Mouse (Mus musculus) lung, embryonic 16.5 days (tissue): ENCODE results near the gene Foxf1. TPM values are rescaled to one million over a fixed set of nuclear protein-coding genes. Genes with fewer than 3 reads are reported as not detected.
A peak's percentile ranks its signal among the peaks of the same experiment; 100 is the strongest.

Experiments used
- ATAC-seq: fragments of 200-750 bp; cut with Nextera tagmentation; 2 replicates; pipeline ENCODE4 v1.8.0; 2017; ENCODE audit warnings: low read depth, mild to moderate bottlenecking, moderate library complexity
- H3K27ac ChIP-seq: fragments of 300-500 bp; sonication (generic); 2 replicates; pipeline ENCODE4 v1.5.1; 2014; ENCODE audit warnings: mild to moderate bottlenecking, control low read depth, low read length
- H3K27me3 ChIP-seq: fragments of 300-500 bp; sonication (generic); 2 replicates; pipeline ENCODE4 v1.6.1; 2014; ENCODE audit warnings: low read depth, low read length, mixed read lengths; ENCODE audit not compliant: control insufficient read depth, insufficient read depth
- H3K36me3 ChIP-seq: fragments of 300-500 bp; sonication (generic); 2 replicates; pipeline ENCODE4 v1.6.1; 2014; ENCODE audit warnings: low read length; ENCODE audit not compliant: control insufficient read depth, insufficient read depth
- H3K4me1 ChIP-seq: fragments of 300-500 bp; sonication (generic); replicated peaks from 2 replicates; pipeline ENCODE4 v1.6.1; 2014; ENCODE audit warnings: low read length, mixed read lengths; ENCODE audit not compliant: control insufficient read depth, insufficient read depth
- H3K4me2 ChIP-seq: fragments of 300-500 bp; sonication (generic); 2 replicates; pipeline ENCODE4 v1.6.1; 2014; ENCODE audit warnings: low read depth, low read length, control low read depth
- H3K4me3 ChIP-seq: fragments of 300-500 bp; sonication (generic); 2 replicates; pipeline ENCODE4 v1.5.1; 2014; ENCODE audit warnings: mild to moderate bottlenecking, low read length, control low read depth
- H3K9ac ChIP-seq: fragments of 300-500 bp; sonication (generic); 2 replicates; pipeline ENCODE4 v1.6.1; 2014; ENCODE audit warnings: low read length, control low read depth
- H3K9me3 ChIP-seq: fragments of 300-500 bp; sonication (generic); 2 replicates; pipeline ENCODE4 v1.6.1; 2016; ENCODE audit warnings: low read length; ENCODE audit not compliant: control insufficient read depth
- WGBS: fragments of 180-500 bp; shearing (Covaris S2); extraction: QIAGEN DNeasy Blood & Tissue Kit; methylation state at CpG from one replicate; pipeline ENCODE4 v1.1.7; 2014; 5-methylcytosine and 5-hydroxymethylcytosine counted together
- polyA plus RNA-seq: library from polyadenylated mRNA; unstranded; fragments of >200 nt; fragmentation: Nextera tagmentation; extraction: Ambion mirVana; gene quantifications from 2 replicates; pipeline ENCODE4 v1.2.1, GENCODE M21; 2015

Gene Foxf1
- polyA plus RNA-seq, 1 experiment from 2014 or later, result 138 TPM

GRCm38 (mm10) chr8:121117186-121117651, 33.0 kb downstream of the Foxf1 start:
- Histone ChIP-seq H3K27ac (no peak overlapping the region), H3K36me3 (no peaks in the 10 kb centered on the region), H3K27me3 (peaks cover 83% of the 10 kb centered on the region), H3K9me3 (no peaks in the 10 kb centered on the region), H3K4me1 (peaks cover 13% of the 10 kb centered on the region), H3K4me2 (peak overlapping the region; percentile 95), H3K4me3 (peak overlapping the region; percentile 61), H3K9ac (peak overlapping the region; percentile 25; the same call in 1 of the 2 replicates)
- ATAC-seq, result no peak
- 0% methylated on average over 43 of the region's 62 CpGs for WGBS

- peak overlapping the region; percentile 95; the same call in 1 of the 2 replicates for H3K4me2 ChIP-seq
- 1% methylated on average over 28 of the region's 28 CpGs for WGBS
- H3K36me3 ChIP-seq, result no peaks in the 10 kb centered on the region
- H3K4me1 ChIP-seq, result peaks cover 13% of the 10 kb centered on the region
- H3K9me3 ChIP-seq, result no peaks in the 10 kb centered on the region
- no peak for ATAC-seq
- peaks cover 90% of the 10 kb centered on the region for H3K27me3 ChIP-seq
- H3K27ac ChIP-seq, result no peak overlapping the region
- H3K9ac ChIP-seq, result 0 out of 2 replicates have a peak overlapping the region, but pooled peaks have one; percentile 6
- H3K4me3 ChIP-seq, result peak overlapping the region; percentile 61
Measured at GRCm38 (mm10) chr8:121117906-121118305, 33.7 kb downstream of the Foxf1 start.

GRCm38 (mm10) chr8:121118634-121119420, 34.6 kb downstream of the Foxf1 start:
- Histone ChIP-seq H3K27me3 (peaks cover 94% of the 10 kb centered on the region), H3K9ac (no peak overlapping the region)

GRCm38 (mm10) chr8:121119635-121120455, 35.7 kb downstream of the Foxf1 start:
- Histone ChIP-seq H3K9ac (no peak overlapping the region), H3K4me2 (no peak overlapping the region), H3K36me3 (no peaks in the 10 kb centered on the region), H3K4me3 (peak overlapping the region; percentile 19), H3K27ac (no peak overlapping the region), H3K4me1 (peaks cover 13% of the 10 kb centered on the region), H3K27me3 (peaks cover 93% of the 10 kb centered on the region), H3K9me3 (no peaks in the 10 kb centered on the region)
- ATAC-seq, result no peak
- WGBS, result 32% methylated on average over 12 of the region's 12 CpGs

More at GRCm38 (mm10) chr8:121118634-121119420, 34.6 kb downstream of the Foxf1 start:
- ATAC-seq, result no peak
- Histone ChIP-seq H3K4me2 (no peak overlapping the region), H3K4me3 (peak overlapping the region; percentile 61), H3K27ac (no peak overlapping the region), H3K4me1 (peaks cover 13% of the 10 kb centered on the region), H3K36me3 (no peaks in the 10 kb centered on the region), H3K9me3 (no peaks in the 10 kb centered on the region)
- WGBS, result 16% methylated on average over 18 of the region's 18 CpGs

GRCm38 (mm10) chr8:121120456-121121419, 36.6 kb downstream of the Foxf1 start:
- H3K27me3 ChIP-seq, result peaks cover 92% of the 10 kb centered on the region
- H3K4me2 ChIP-seq, result no peak overlapping the region
- 39% methylated on average over 17 of the region's 17 CpGs for WGBS
- peaks cover 19% of the 10 kb centered on the region for H3K4me1 ChIP-seq
- H3K9me3 ChIP-seq, result no peaks in the 10 kb centered on the region
- no peak overlapping the region for H3K9ac ChIP-seq
- no peak for ATAC-seq
- no peak overlapping the region for H3K27ac ChIP-seq
- no peak overlapping the region; the same call in 1 of the 2 replicates for H3K4me3 ChIP-seq
- no peaks in the 10 kb centered on the region for H3K36me3 ChIP-seq

- Histone ChIP-seq H3K9ac (no peak overlapping the region), H3K27me3 (peaks cover 95% of the 10 kb centered on the region), H3K9me3 (no peaks in the 10 kb centered on the region), H3K27ac (no peak overlapping the region), H3K4me3 (no peak overlapping the region), H3K4me1 (peaks cover 24% of the 10 kb centered on the region), H3K36me3 (no peaks in the 10 kb centered on the region), H3K4me2 (no peak overlapping the region)
- 43% methylated on average over 8 of the region's 8 CpGs for WGBS
- no peak for ATAC-seq
Measured at GRCm38 (mm10) chr8:121121704-121122103, 37.5 kb downstream of the Foxf1 start.

GRCm38 (mm10) chr8:121122368-121122767, 38.2 kb downstream of the Foxf1 start:
- no peak overlapping the region for H3K9ac ChIP-seq
- H3K27me3 ChIP-seq, result peaks cover 94% of the 10 kb centered on the region
- peaks cover 22% of the 10 kb centered on the region for H3K4me1 ChIP-seq
- no peaks in the 10 kb centered on the region for H3K36me3 ChIP-seq
- ATAC-seq, result no peak
- H3K9me3 ChIP-seq, result no peaks in the 10 kb centered on the region
- H3K4me3 ChIP-seq, result no peak overlapping the region
- H3K27ac ChIP-seq, result no peak overlapping the region
- H3K4me2 ChIP-seq, result no peak overlapping the region
- WGBS, result 52% methylated on average over 7 of the region's 7 CpGs

GRCm38 (mm10) chr8:121123113-121123512, 38.9 kb downstream of the Foxf1 start:
- Histone ChIP-seq H3K9me3 (no peaks in the 10 kb centered on the region), H3K4me2 (no peak overlapping the region), H3K4me3 (no peak overlapping the region), H3K4me1 (peaks cover 24% of the 10 kb centered on the region), H3K27ac (no peak overlapping the region), H3K27me3 (peaks cover 94% of the 10 kb centered on the region), H3K9ac (no peak overlapping the region), H3K36me3 (no peaks in the 10 kb centered on the region)
- WGBS, result 61% methylated on average over 2 of the region's 2 CpGs
- ATAC-seq, result no peak
